Mouse (Mus musculus) liver, postnatal 0 days (tissue): ENCODE measurements around the gene 4930562C15Rik.

ENCODE experiments used
- CTCF ChIP-seq: sonication (generic); IDR thresholded peaks from 2 replicates; pipeline ENCODE4 v1.5.1; 2016; ENCODE audit warnings: antibody characterized with exemption, low read depth
- EP300 ChIP-seq: IDR thresholded peaks from 2 replicates; pipeline ENCODE4 v1.6.1; 2016; ENCODE audit warnings: antibody characterized with exemption, low read depth, mild to moderate bottlenecking

DNA sequence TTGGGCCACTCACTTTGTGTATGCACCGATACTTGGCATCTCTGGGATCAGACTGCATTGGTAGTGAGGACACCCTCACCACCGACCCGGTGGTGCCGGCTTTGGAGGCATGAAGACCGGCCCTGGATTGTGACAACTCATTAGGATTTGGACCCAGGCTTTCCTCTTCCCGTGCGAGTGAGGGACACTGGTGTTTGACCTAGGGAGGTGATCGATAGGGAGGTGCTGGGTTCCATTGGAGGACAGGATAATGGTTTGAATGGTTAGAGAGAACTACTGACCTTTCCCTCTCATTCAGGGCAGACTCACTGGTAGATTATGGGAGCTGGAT, 51.4 kb downstream of the 4930562C15Rik start:
- TF ChIP-seq CTCF (no peak), EP300 (no peak)
